Mouse (Mus musculus) olfactory bulb, adult 2 months (tissue): ENCODE results near the gene Hoxd12.

Experiments
- CTCF ChIP-seq: fragments of 200-500 bp; IDR thresholded peaks from 2 replicates; pipeline ENCODE4 v1.5.1; 2012; ENCODE audit warnings: low read depth, mild to moderate bottlenecking, low read length, moderate library complexity; ENCODE audit not compliant: insufficient read depth
- POLR2A ChIP-seq: fragments of 200-500 bp; IDR thresholded peaks from 2 replicates; pipeline ENCODE4 v1.6.1; 2012; ENCODE audit warnings: mild to moderate bottlenecking, low read depth, low read length, moderate library complexity; ENCODE audit not compliant: insufficient read depth

DNA sequence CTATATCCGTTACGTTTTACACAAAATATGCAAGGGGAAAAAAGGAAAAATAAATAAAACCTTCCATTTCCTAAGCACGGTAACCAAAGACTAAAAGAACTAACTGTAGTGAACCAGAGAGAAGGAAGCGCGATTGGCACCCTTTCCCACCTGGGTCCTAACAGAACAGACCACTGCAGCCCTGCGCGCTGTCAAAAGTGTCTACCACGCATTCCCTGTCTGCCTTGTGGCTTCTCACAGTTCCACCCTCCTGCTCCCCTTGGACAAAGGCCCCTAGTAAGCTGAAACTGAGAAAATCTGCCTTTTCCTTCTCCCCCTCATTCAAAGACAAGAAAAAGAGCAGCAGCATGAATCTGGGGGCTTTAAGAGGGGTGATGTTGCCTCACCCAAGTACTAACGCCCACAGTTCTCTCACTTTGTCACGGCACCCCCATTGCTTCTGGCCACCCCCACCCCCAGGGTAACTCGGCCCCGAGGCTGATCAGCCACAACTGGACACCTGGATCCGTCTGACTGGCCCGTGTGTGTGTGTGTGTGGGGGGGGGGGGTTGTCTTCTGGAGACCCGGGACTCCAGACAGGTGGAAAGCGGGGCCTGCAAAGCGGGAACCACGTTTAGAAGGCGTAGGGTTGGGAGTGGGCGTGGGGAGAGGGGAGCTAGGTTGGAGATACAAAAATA, 19.9 kb upstream of the Hoxd12 start:
- TF ChIP-seq CTCF (no peak), POLR2A (no peak)
